Mouse (Mus musculus): ENCODE measurements around the gene Spg11. TPM values are rescaled to one million over a fixed set of nuclear protein-coding genes. Genes with fewer than 3 reads are reported as not detected.
"Not testable (repeated sequence)": the region's sequence is repeated elsewhere in the genome, so short reads cannot be mapped to it uniquely, and the experiment has no call there.

The Spg11 gene
- total RNA-seq, 2 experiments from 2014 or later, result 14.3 to 14.7 TPM

- no peak for DNase-seq (ENCODE audit: low spot score in 2 of 2)
Measured at GRCm38 (mm10) chr2:122069144-122069912, 48.9 kb downstream of the Spg11 start.

GRCm38 (mm10) chr2:122066241-122066640, 51.9 kb downstream of the Spg11 start:
- DNase-seq (ENCODE audit: low spot score in 2 of 2), result no peak

GRCm38 (mm10) chr2:122065200-122065969, 52.8 kb downstream of the Spg11 start:
- DNase-seq (ENCODE audit: low spot score in 2 of 2), result no peak

GRCm38 (mm10) chr2:122059365-122060115, 58.6 kb downstream of the Spg11 start:
- no peak for DNase-seq (ENCODE audit: low spot score in 2 of 2)

DNA sequence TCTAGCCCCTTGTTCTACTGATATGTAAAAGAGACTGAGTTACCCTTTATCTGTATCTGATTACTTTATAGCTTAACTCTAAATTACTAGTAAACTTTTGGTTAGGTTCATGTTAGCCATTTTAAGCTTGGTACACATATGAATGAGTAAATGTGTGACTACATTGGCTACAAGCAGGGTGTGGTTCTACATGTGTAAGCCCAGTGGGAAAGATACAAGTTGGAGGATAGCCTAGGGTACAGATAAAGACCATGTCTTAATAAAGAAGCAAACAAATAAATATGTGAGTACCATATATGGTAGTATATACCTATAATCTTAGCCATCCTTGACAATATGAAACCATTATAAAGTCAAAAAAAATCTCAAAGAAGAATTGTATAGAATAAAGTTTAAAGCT, 74.3 kb downstream of the Spg11 start:
- DNase-seq (ENCODE audit: low spot score in 2 of 2), result no peak

- DNase-seq (ENCODE audit: low spot score in 2 of 2), result no peak
Measured at GRCm38 (mm10) chr2:122036064-122036463, 82.1 kb downstream of the Spg11 start.

- DNase-seq (ENCODE audit: low spot score in 2 of 2), result no peak
Measured at GRCm38 (mm10) chr2:122031970-122032369, 86.2 kb downstream of the Spg11 start.

DNA sequence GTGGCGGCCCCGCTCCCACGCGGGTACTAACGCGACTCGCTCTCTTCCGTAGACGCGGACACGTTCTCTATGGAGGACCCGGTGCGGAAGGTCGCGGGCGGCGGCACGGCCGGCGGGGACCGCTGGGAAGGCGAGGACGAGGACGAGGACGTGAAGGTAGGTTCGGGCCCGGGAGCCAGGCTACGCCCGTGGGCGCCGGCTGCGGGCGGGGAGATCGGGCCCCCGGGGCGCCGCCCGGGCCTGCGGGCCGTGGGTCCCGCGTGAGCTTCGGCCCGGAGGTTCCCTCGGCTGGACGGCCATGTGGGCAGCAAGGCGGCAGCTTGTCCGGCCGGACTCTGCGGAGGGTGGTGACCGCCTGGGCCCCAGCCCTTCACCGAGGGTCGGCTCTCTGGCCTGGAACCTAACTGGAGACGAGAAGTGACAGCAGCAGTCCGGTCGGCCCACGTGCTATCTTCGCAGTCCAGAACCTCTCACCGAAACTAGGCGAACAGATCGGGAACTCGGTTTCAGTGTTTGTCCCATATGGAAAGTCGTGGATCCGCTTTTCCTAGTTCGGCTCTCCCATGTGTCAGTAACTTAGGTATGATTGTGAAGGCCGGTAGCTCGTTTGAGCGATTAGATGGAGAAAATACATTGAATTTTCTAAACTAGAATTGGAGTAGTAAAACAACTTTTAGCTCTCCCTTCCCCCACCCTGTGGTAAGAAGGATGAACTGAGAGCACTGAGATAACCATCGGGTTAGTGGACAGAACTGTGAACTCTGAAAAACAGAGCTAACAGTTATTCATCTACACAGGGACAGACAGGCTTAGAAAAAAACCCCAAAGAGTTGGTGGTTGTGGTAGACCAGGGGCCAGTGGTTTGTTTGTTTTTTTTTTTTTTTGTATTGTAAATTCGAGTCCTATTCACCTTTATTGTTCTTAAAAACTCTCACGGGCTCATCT, 89.2 kb downstream of the Spg11 start:
- DNase-seq (ENCODE audit: low spot score in 2 of 2), result peak; percentile 32 to 36

DNA sequence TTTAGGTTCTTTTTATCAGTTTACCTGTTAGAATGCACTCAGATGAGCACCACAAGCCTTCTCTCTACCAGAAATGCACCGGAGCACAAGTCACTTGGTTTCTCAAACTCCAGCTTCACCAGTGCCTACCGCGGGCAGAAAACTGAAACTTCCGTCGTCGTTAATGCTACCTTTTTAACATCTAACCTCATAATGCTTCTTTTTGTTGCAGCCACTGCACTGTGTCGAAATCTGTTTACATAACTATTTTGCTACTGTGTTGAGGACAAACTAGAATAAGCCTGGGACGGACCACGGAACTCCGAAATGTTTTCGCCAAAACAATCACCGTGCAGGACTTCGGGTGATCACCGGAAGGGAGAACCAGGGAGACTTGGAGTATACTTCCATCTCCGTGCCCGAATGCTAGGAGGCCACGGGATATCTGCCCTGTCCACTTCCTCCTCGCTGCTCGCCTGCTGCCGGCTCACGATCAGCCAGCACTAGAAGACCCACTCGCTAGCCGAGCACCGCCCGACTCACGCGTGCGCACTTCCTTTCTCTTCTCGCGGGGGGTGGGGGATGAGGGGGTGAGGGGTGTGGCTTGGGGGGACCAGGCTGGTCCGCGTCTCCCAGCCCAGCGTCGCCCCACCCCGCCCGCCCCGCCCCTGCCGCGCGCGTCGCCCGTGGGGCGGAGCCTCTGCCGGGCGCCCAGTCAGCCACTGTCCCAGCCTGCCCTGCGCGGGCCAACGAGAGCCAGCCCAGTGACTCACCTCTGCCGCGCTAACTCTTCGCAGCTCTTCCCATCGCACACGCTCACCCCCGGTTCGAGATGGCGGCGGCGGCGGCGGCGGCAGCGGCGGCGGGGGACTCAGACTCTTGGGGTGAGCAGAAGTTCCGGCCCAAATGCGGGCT, 90.1 kb downstream of the Spg11 start, which contains the start of gene Eif3j1:
Gene Eif3j1 (plus strand): TSS at position 685 of the 894 bp plus-strand sequence.
- peak; percentile 77 to 89 for DNase-seq (ENCODE audit: low spot score in 2 of 2)

GRCm38 (mm10) chr2:122027091-122027490, 91.1 kb downstream of the Spg11 start:
- DNase-seq (ENCODE audit: low spot score in 2 of 2), result not testable (repeated sequence)

DNA sequence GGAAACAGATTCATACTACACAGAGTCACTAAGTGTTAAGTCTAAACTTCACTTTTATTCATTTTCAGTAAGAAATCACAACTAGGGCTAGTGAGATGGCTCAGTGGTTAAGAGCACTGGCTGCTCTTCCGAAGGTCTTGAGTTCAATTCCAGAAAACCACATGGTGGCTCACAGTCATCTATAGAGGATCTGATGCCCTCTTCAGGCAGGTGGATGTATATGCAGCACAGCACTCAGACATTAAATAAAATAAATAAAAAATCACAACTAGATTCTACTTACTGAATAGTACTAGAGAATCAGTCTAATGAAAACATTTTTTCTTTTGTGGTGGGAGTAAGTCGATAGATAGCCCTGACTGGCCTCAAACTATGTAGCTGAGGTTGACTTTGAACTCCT, 95.9 kb downstream of the Spg11 start:
- DNase-seq (ENCODE audit: low spot score in 2 of 2), result no peak

DNA sequence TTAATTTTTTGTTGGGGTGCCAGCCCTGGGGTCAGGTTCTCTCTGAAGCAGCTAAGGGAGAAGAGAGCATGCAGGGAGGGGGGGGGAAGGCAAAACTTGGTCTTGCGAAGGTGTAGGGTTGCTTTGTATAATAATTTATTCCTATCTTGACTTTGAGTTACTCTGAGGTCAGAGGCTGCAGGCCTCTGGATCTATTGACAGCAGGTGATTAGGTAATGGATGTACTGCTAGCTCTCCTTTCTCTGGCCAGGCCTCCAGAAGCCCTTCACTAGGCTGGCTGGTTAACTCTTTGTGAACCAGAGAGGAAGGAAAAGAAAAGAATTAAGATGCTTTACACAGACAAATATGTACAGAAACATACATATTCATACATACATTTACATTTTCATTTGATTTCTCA, 99.5 kb downstream of the Spg11 start:
- no peak for DNase-seq (ENCODE audit: low spot score in 2 of 2)

GRCm38 (mm10) chr2:122011441-122011840, 106.7 kb downstream of the Spg11 start:
- DNase-seq (ENCODE audit: low spot score in 2 of 2), result no peak

GRCm38 (mm10) chr2:122008832-122009231, 109.4 kb downstream of the Spg11 start:
- DNase-seq (ENCODE audit: low spot score in 2 of 2), result no peak

Small RNA genes within 50 kb of the gene (microRNA-seq; reads per million reads assigned to microRNA genes)
- 0 to 0.39 reads per million in 2 experiments for gene Gm47314

Other genes with a start within 250 kb of the Spg11 start
- 10 to 100 TPM; 32.8 to 36.3 TPM for gene Ctdspl2, start 162.4 kb downstream of the Spg11 start, total RNA-seq (2021)
- under 1 TPM; 0.12 to 0.25 TPM for gene Mageb3, start 162.3 kb downstream of the Spg11 start, total RNA-seq (2021)
- 10 to 100 TPM; 17.0 to 17.2 TPM for gene Eif3j1, start 89.8 kb downstream of the Spg11 start, total RNA-seq (2021)
- 100 to 1,000 TPM; 114 to 128 TPM for gene B2m, start 29.3 kb upstream of the Spg11 start, total RNA-seq (2021)
- gene Trim69, start 42.3 kb upstream of the Spg11 start, total RNA-seq (2021), result not detected
- gene Patl2, start 67.8 kb upstream of the Spg11 start, total RNA-seq (2021), result not detected
- gene Terb2, start 67.9 kb upstream of the Spg11 start, total RNA-seq (2021), result not detected
- gene Sord, start 116.4 kb upstream of the Spg11 start, total RNA-seq (2021), result 10 to 100 TPM; 20.2 to 20.9 TPM
- under 1 TPM in 1 of 2 experiments, not detected in 1; 0.07 TPM for gene Duox2, start 180.1 kb upstream of the Spg11 start, total RNA-seq (2021)
- not detected for gene Duoxa2, start 180.5 kb upstream of the Spg11 start, total RNA-seq (2021)
- gene Duoxa1, start 195.3 kb upstream of the Spg11 start, total RNA-seq (2021), result under 1 TPM in 1 of 2 experiments, not detected in 1; 0.33 TPM
- gene Duox1, start 197.3 kb upstream of the Spg11 start, total RNA-seq (2021), result not detected

Measured in layer of hippocampus, adult 18-20 months (tissue).